Mouse (Mus musculus): ENCODE measurements at regions not wholly inside any gene's neighbourhood (a gene's known extent, or its start where the extent isn't known, plus 50 kb on each side); places are given as distances from the start of the nearest gene placed in this dataset.

GRCm38 (mm10) chr3:149115901-149116300, 125.5 kb upstream of the Adgrl2 start:
- H3K4me1 ChIP-seq (ENCODE audit: insufficient read depth, low read depth, low read length): peaks cover 8% of the 10 kb centered on the region; the same call in 1 of the 2 replicates
- H3K27me3 ChIP-seq (replicated peaks; ENCODE audit: insufficient read depth, low read length): no peaks in the 10 kb centered on the region
- no peak overlapping the region for H3K27ac ChIP-seq (ENCODE audit: low read length)
- DNase-seq (ENCODE audit: low spot score): no peak
- WGBS: 56% methylated on average over 12 of the region's 12 CpGs
- H3K36me3 ChIP-seq (ENCODE audit: insufficient read depth, low read length): no peaks in the 10 kb centered on the region
- TF ChIP-seq EP300 (IDR thresholded peaks at IDR 0.05): no peak
- TF ChIP-seq CTCF (IDR thresholded peaks at IDR 0.05): no peak
- H3K9ac ChIP-seq (replicated peaks; ENCODE audit: low read depth): no peak overlapping the region
- H3K9me3 ChIP-seq (ENCODE audit: low read length): no peaks in the 10 kb centered on the region
- H3K4me3 ChIP-seq (ENCODE audit: low read depth, low read length): no peak overlapping the region
- H3K4me2 ChIP-seq (replicated peaks; ENCODE audit: low read depth, low read length): no peak overlapping the region
- ATAC-seq: no peak

GRCm38 (mm10) chr3:149112878-149113277, 122.5 kb upstream of the Adgrl2 start:
- no peak for TF ChIP-seq EP300 (IDR thresholded peaks at IDR 0.05)
- no peak for TF ChIP-seq CTCF (IDR thresholded peaks at IDR 0.05)
- 84% methylated on average over 6 of the region's 6 CpGs for WGBS

GRCm38 (mm10) chr3:149111529-149112439, 121.4 kb upstream of the Adgrl2 start:
- no peaks in the 10 kb centered on the region for H3K36me3 ChIP-seq (ENCODE audit: insufficient read depth, low read length)
- no peak overlapping the region for H3K4me3 ChIP-seq (ENCODE audit: low read depth, low read length)
- no peaks in the 10 kb centered on the region for H3K27me3 ChIP-seq (replicated peaks; ENCODE audit: insufficient read depth, low read length)
- no peak overlapping the region for H3K4me2 ChIP-seq (replicated peaks; ENCODE audit: low read depth, low read length)
- TF ChIP-seq EP300 (IDR thresholded peaks at IDR 0.05): peak; percentile 85
- TF ChIP-seq CTCF (IDR thresholded peaks at IDR 0.05): no peak
- H3K9ac ChIP-seq (replicated peaks; ENCODE audit: low read depth): no peak overlapping the region
- ATAC-seq: peak; percentile 73
- H3K9me3 ChIP-seq (ENCODE audit: low read length): no peaks in the 10 kb centered on the region
- peak; percentile 76 for DNase-seq (ENCODE audit: low spot score)
- no peak overlapping the region for H3K27ac ChIP-seq (ENCODE audit: low read length)
- 47% methylated on average over 19 of the region's 19 CpGs for WGBS
- H3K4me1 ChIP-seq (ENCODE audit: insufficient read depth, low read depth, low read length): 0 out of 2 replicates have a peak, but pooled peaks cover 3% of the 10 kb centered on the region

More at GRCm38 (mm10) chr3:149112878-149113277, 122.5 kb upstream of the Adgrl2 start:
- Histone ChIP-seq H3K9ac (replicated peaks; ENCODE audit: low read depth) (no peak overlapping the region), H3K4me1 (ENCODE audit: insufficient read depth, low read depth, low read length) (peaks cover 8% of the 10 kb centered on the region; the same call in 1 of the 2 replicates), H3K36me3 (ENCODE audit: insufficient read depth, low read length) (no peaks in the 10 kb centered on the region), H3K9me3 (ENCODE audit: low read length) (no peaks in the 10 kb centered on the region), H3K27ac (ENCODE audit: low read length) (no peak overlapping the region), H3K4me3 (ENCODE audit: low read depth, low read length) (no peak overlapping the region), H3K27me3 (replicated peaks; ENCODE audit: insufficient read depth, low read length) (no peaks in the 10 kb centered on the region), H3K4me2 (replicated peaks; ENCODE audit: low read depth, low read length) (no peak overlapping the region)
- DNase-seq (ENCODE audit: low spot score) (peak; percentile 7), ATAC-seq (no peak)

GRCm38 (mm10) chr3:149110831-149111230, 120.5 kb upstream of the Adgrl2 start:
- no peak overlapping the region for H3K4me2 ChIP-seq (replicated peaks; ENCODE audit: low read depth, low read length)
- no peaks in the 10 kb centered on the region for H3K9me3 ChIP-seq (ENCODE audit: low read length)
- no peak overlapping the region for H3K9ac ChIP-seq (replicated peaks; ENCODE audit: low read depth)
- H3K4me1 ChIP-seq (ENCODE audit: insufficient read depth, low read depth, low read length): 0 out of 2 replicates have a peak, but pooled peaks cover under 1% of the 10 kb centered on the region
- WGBS: 35% methylated on average over 9 of the region's 9 CpGs
- ATAC-seq (peak; percentile 27; the same call in 1 of the 2 replicates), DNase-seq (ENCODE audit: low spot score) (peak; percentile 21)
- no peak overlapping the region for H3K27ac ChIP-seq (ENCODE audit: low read length)
- H3K4me3 ChIP-seq (ENCODE audit: low read depth, low read length): no peak overlapping the region
- TF ChIP-seq EP300 (IDR thresholded peaks at IDR 0.05): peak; percentile 42
- TF ChIP-seq CTCF (IDR thresholded peaks at IDR 0.05): no peak
- H3K27me3 ChIP-seq (replicated peaks; ENCODE audit: insufficient read depth, low read length): no peaks in the 10 kb centered on the region
- no peaks in the 10 kb centered on the region for H3K36me3 ChIP-seq (ENCODE audit: insufficient read depth, low read length)

GRCm38 (mm10) chr3:149105709-149106450, 115.5 kb upstream of the Adgrl2 start:
- Histone ChIP-seq H3K27ac (ENCODE audit: low read length) (no peak overlapping the region), H3K4me2 (replicated peaks; ENCODE audit: low read depth, low read length) (no peak overlapping the region), H3K4me3 (ENCODE audit: low read depth, low read length) (no peak overlapping the region), H3K36me3 (ENCODE audit: insufficient read depth, low read length) (no peaks in the 10 kb centered on the region), H3K9me3 (ENCODE audit: low read length) (no peaks in the 10 kb centered on the region), H3K4me1 (ENCODE audit: insufficient read depth, low read depth, low read length) (no peaks in the 10 kb centered on the region), H3K27me3 (replicated peaks; ENCODE audit: insufficient read depth, low read length) (no peaks in the 10 kb centered on the region), H3K9ac (replicated peaks; ENCODE audit: low read depth) (no peak overlapping the region)
- WGBS: 72% methylated on average over 13 of the region's 13 CpGs
- ATAC-seq: no peak
- TF ChIP-seq CTCF (IDR thresholded peaks at IDR 0.05) (no peak), EP300 (IDR thresholded peaks at IDR 0.05) (no peak)
- no peak for DNase-seq (ENCODE audit: low spot score)

GRCm38 (mm10) chr3:149105181-149105580, 114.8 kb upstream of the Adgrl2 start:
- no peak overlapping the region for H3K4me2 ChIP-seq (replicated peaks; ENCODE audit: low read depth, low read length)
- ATAC-seq (no peak), DNase-seq (ENCODE audit: low spot score) (no peak)
- no peaks in the 10 kb centered on the region for H3K9me3 ChIP-seq (ENCODE audit: low read length)
- no peaks in the 10 kb centered on the region for H3K36me3 ChIP-seq (ENCODE audit: insufficient read depth, low read length)
- no peaks in the 10 kb centered on the region for H3K4me1 ChIP-seq (ENCODE audit: insufficient read depth, low read depth, low read length)
- WGBS: 92% methylated on average over 4 of the region's 4 CpGs
- TF ChIP-seq CTCF (IDR thresholded peaks at IDR 0.05): no peak
- TF ChIP-seq EP300 (IDR thresholded peaks at IDR 0.05): no peak
- no peak overlapping the region for H3K9ac ChIP-seq (replicated peaks; ENCODE audit: low read depth)
- H3K27ac ChIP-seq (ENCODE audit: low read length): no peak overlapping the region
- H3K27me3 ChIP-seq (replicated peaks; ENCODE audit: insufficient read depth, low read length): no peaks in the 10 kb centered on the region
- H3K4me3 ChIP-seq (ENCODE audit: low read depth, low read length): no peak overlapping the region

All from lung, postnatal 0 days (tissue).